Mouse (Mus musculus): ENCODE results near the gene Spns3. TPM values are rescaled to one million over a fixed set of nuclear protein-coding genes. Genes with fewer than 3 reads are reported as not detected.
A peak's percentile ranks its signal among the peaks of the same experiment; 100 is the strongest.

The Spns3 gene
- polyA plus RNA-seq, 1 experiment from 2014 or later = 0.75 TPM

GRCm38 (mm10) chr11:72576111-72576465 lies 25.8 kb upstream of the Spns3 start:
- Histone ChIP-seq H3K36me3 (ENCODE audit: control insufficient read depth, insufficient read depth, low read length) (no peaks in the 10 kb centered on the region), H3K27ac (replicated peaks) (no peak overlapping the region; the same call in 1 of the 2 replicates), H3K4me2 (replicated peaks; ENCODE audit: low read depth) (peak overlapping the region; percentile 62), H3K9ac (ENCODE audit: low read length) (0 out of 2 replicates have a peak overlapping the region, but pooled peaks have one; percentile 18), H3K9me3 (ENCODE audit: control insufficient read depth, low read length) (no peaks in the 10 kb centered on the region), H3K27me3 (ENCODE audit: control insufficient read depth, insufficient read depth, low read length) (no peaks in the 10 kb centered on the region), H3K4me3 (ENCODE audit: low read depth, low read length) (peak overlapping the region; percentile 38), H3K4me1 (replicated peaks; ENCODE audit: control insufficient read depth, insufficient read depth) (0 out of 2 replicates have a peak, but pooled peaks cover 2% of the 10 kb centered on the region)
- ATAC-seq (ENCODE audit: low FRiP score, low TSS enrichment) (no peak), DNase-seq (ENCODE audit: low spot score) (no peak)
- 20% methylated on average over 7 of the region's 7 CpGs for WGBS
- TF ChIP-seq EP300 (optimal IDR thresholded peaks at IDR 0.05) (no peak), CTCF (IDR thresholded peaks at IDR 0.05; ENCODE audit: low read depth) (no peak)

- TF ChIP-seq CTCF (IDR thresholded peaks at IDR 0.05; ENCODE audit: low read depth) (peak; percentile 79), EP300 (optimal IDR thresholded peaks at IDR 0.05) (no peak)
- Histone ChIP-seq H3K9me3 (ENCODE audit: control insufficient read depth, low read length) (no peaks in the 10 kb centered on the region), H3K36me3 (ENCODE audit: control insufficient read depth, insufficient read depth, low read length) (no peaks in the 10 kb centered on the region), H3K27me3 (ENCODE audit: control insufficient read depth, insufficient read depth, low read length) (no peaks in the 10 kb centered on the region), H3K9ac (ENCODE audit: low read length) (no peak overlapping the region), H3K4me1 (replicated peaks; ENCODE audit: control insufficient read depth, insufficient read depth) (0 out of 2 replicates have a peak, but pooled peaks cover 2% of the 10 kb centered on the region), H3K4me3 (ENCODE audit: low read depth, low read length) (no peak overlapping the region), H3K27ac (replicated peaks) (no peak overlapping the region), H3K4me2 (replicated peaks; ENCODE audit: low read depth) (no peak overlapping the region)
- WGBS = 80% methylated on average over 1 of the region's 1 CpGs
- DNase-seq (ENCODE audit: low spot score) = peak; percentile 39
- peak; percentile 47 for ATAC-seq (ENCODE audit: low FRiP score, low TSS enrichment)
Observed at GRCm38 (mm10) chr11:72573819-72574218, 23.5 kb upstream of the Spns3 start.

- H3K4me1 ChIP-seq (replicated peaks; ENCODE audit: control insufficient read depth, insufficient read depth) = no peaks in the 10 kb centered on the region
- H3K27ac ChIP-seq (replicated peaks) = no peak overlapping the region
- H3K27me3 ChIP-seq (ENCODE audit: control insufficient read depth, insufficient read depth, low read length) = no peaks in the 10 kb centered on the region
- no peak for TF ChIP-seq EP300 (optimal IDR thresholded peaks at IDR 0.05)
- TF ChIP-seq CTCF (IDR thresholded peaks at IDR 0.05; ENCODE audit: low read depth) = peak; percentile 92
- DNase-seq (ENCODE audit: low spot score) (peak; percentile 83), ATAC-seq (ENCODE audit: low FRiP score, low TSS enrichment) (peak; percentile 50)
- no peaks in the 10 kb centered on the region for H3K36me3 ChIP-seq (ENCODE audit: control insufficient read depth, insufficient read depth, low read length)
- H3K4me2 ChIP-seq (replicated peaks; ENCODE audit: low read depth) = peak overlapping the region; percentile 38
- WGBS = 2% methylated on average over 18 of the region's 18 CpGs
- no peaks in the 10 kb centered on the region for H3K9me3 ChIP-seq (ENCODE audit: control insufficient read depth, low read length)
- peak overlapping the region; percentile 19 for H3K4me3 ChIP-seq (ENCODE audit: low read depth, low read length)
- no peak overlapping the region for H3K9ac ChIP-seq (ENCODE audit: low read length)
Observed at GRCm38 (mm10) chr11:72570319-72570979, 20.1 kb upstream of the Spns3 start.

GRCm38 (mm10) chr11:72569671-72570318 lies 19.5 kb upstream of the Spns3 start:
- H3K9ac ChIP-seq (ENCODE audit: low read length) = no peak overlapping the region
- H3K36me3 ChIP-seq (ENCODE audit: control insufficient read depth, insufficient read depth, low read length) = no peaks in the 10 kb centered on the region
- no peak for DNase-seq (ENCODE audit: low spot score)
- TF ChIP-seq EP300 (optimal IDR thresholded peaks at IDR 0.05) (no peak), CTCF (IDR thresholded peaks at IDR 0.05; ENCODE audit: low read depth) (no peak)
- no peaks in the 10 kb centered on the region for H3K9me3 ChIP-seq (ENCODE audit: control insufficient read depth, low read length)
- no peak for ATAC-seq (ENCODE audit: low FRiP score, low TSS enrichment)
- H3K4me1 ChIP-seq (replicated peaks; ENCODE audit: control insufficient read depth, insufficient read depth) = no peaks in the 10 kb centered on the region
- WGBS = 76% methylated on average over 11 of the region's 11 CpGs
- H3K27me3 ChIP-seq (ENCODE audit: control insufficient read depth, insufficient read depth, low read length) = no peaks in the 10 kb centered on the region
- H3K4me3 ChIP-seq (ENCODE audit: low read depth, low read length) = no peak overlapping the region
- H3K4me2 ChIP-seq (replicated peaks; ENCODE audit: low read depth) = no peak overlapping the region
- no peak overlapping the region for H3K27ac ChIP-seq (replicated peaks)

GRCm38 (mm10) chr11:72569051-72569450 lies 18.7 kb upstream of the Spns3 start:
- Histone ChIP-seq H3K27ac (replicated peaks) (no peak overlapping the region), H3K9me3 (ENCODE audit: control insufficient read depth, low read length) (no peaks in the 10 kb centered on the region), H3K4me3 (ENCODE audit: low read depth, low read length) (no peak overlapping the region), H3K36me3 (ENCODE audit: control insufficient read depth, insufficient read depth, low read length) (no peaks in the 10 kb centered on the region), H3K27me3 (ENCODE audit: control insufficient read depth, insufficient read depth, low read length) (no peaks in the 10 kb centered on the region), H3K4me2 (replicated peaks; ENCODE audit: low read depth) (no peak overlapping the region), H3K9ac (ENCODE audit: low read length) (no peak overlapping the region), H3K4me1 (replicated peaks; ENCODE audit: control insufficient read depth, insufficient read depth) (no peaks in the 10 kb centered on the region)
- no peak for DNase-seq (ENCODE audit: low spot score)
- TF ChIP-seq EP300 (optimal IDR thresholded peaks at IDR 0.05) (no peak), CTCF (IDR thresholded peaks at IDR 0.05; ENCODE audit: low read depth) (no peak)
- ATAC-seq (ENCODE audit: low FRiP score, low TSS enrichment) = no peak
- 46% methylated on average over 8 of the region's 8 CpGs for WGBS

GRCm38 (mm10) chr11:72566816-72567338 lies 16.6 kb upstream of the Spns3 start:
- whole genome bisulfite sequencing = 40% methylated on average over 10 of the region's 10 CpGs
- Histone ChIP-seq H3K27ac (replicated peaks) (no peak overlapping the region), H3K9me3 (ENCODE audit: control insufficient read depth, low read length) (no peaks in the 10 kb centered on the region), H3K36me3 (ENCODE audit: control insufficient read depth, insufficient read depth, low read length) (no peaks in the 10 kb centered on the region), H3K4me1 (replicated peaks; ENCODE audit: control insufficient read depth, insufficient read depth) (no peaks in the 10 kb centered on the region), H3K4me3 (ENCODE audit: low read depth, low read length) (no peak overlapping the region), H3K27me3 (ENCODE audit: control insufficient read depth, insufficient read depth, low read length) (no peaks in the 10 kb centered on the region), H3K9ac (ENCODE audit: low read length) (no peak overlapping the region), H3K4me2 (replicated peaks; ENCODE audit: low read depth) (no peak overlapping the region)
- DNase-seq (ENCODE audit: low spot score) (no peak), ATAC-seq (ENCODE audit: low FRiP score, low TSS enrichment) (no peak)
- TF ChIP-seq CTCF (IDR thresholded peaks at IDR 0.05; ENCODE audit: low read depth) (no peak), EP300 (optimal IDR thresholded peaks at IDR 0.05) (no peak)
